Mouse (Mus musculus) small intestine, adult 2 months (tissue): ENCODE results near the gene Apoa1.

Source experiments
- CTCF ChIP-seq: fragments of 200-500 bp; IDR thresholded peaks from 2 replicates; pipeline ENCODE4 v1.5.1; 2012; ENCODE audit warnings: low read depth, mild to moderate bottlenecking, control low read depth, inconsistent platforms, low read length, moderate library complexity, mixed read lengths; ENCODE audit not compliant: insufficient replicate concordance, insufficient read length; ENCODE audit errors: extremely low read depth
- POLR2A ChIP-seq: fragments of 200-500 bp; IDR thresholded peaks from 2 replicates; pipeline ENCODE4 v1.6.1; 2012; ENCODE audit warnings: low read depth, mild to moderate bottlenecking, control low read depth, inconsistent platforms, low read length, moderate library complexity

- no peak for TF ChIP-seq CTCF
- no peak for TF ChIP-seq POLR2A
These were observed 10.2 kb upstream of the Apoa1 start for GRCm38 (mm10) chr9:46218176-46218575.
